Mouse (Mus musculus): ENCODE measurements around the gene Itpk1. TPM values are rescaled to one million over a fixed set of nuclear protein-coding genes. Genes with fewer than 3 reads are reported as not detected.

The Itpk1 gene
- polyA plus RNA-seq, 1 experiment from 2014 or later = 8.4 TPM

GRCm38 (mm10) chr12:102623827-102624226, 80.9 kb downstream of the Itpk1 start:
- ATAC-seq (replicated peaks; ENCODE audit: insufficient number of reproducible peaks, low FRiP score, low TSS enrichment, low read depth) = no peak
- Histone ChIP-seq H3K9me3 (replicated peaks; ENCODE audit: control insufficient read depth, low read length) (no peaks in the 10 kb centered on the region), H3K27ac (replicated peaks; ENCODE audit: low read depth, low read length) (no peak overlapping the region), H3K4me3 (ENCODE audit: low read depth, low read length) (no peak overlapping the region), H3K4me1 (ENCODE audit: control insufficient read depth, insufficient read depth, low read length) (no peaks in the 10 kb centered on the region), H3K4me2 (ENCODE audit: low read depth, low read length) (no peak overlapping the region), H3K27me3 (ENCODE audit: control insufficient read depth, insufficient read depth, low read length) (no peaks in the 10 kb centered on the region), H3K9ac (replicated peaks; ENCODE audit: low read length) (no peak overlapping the region), H3K36me3 (replicated peaks; ENCODE audit: control insufficient read depth, insufficient read depth, low read depth, low read length) (no peaks in the 10 kb centered on the region)
- DNase-seq (ENCODE audit: low spot score) = no peak
- 73% methylated on average over 9 of the region's 9 CpGs for WGBS

- Histone ChIP-seq H3K4me1 (ENCODE audit: control insufficient read depth, insufficient read depth, low read length) (no peaks in the 10 kb centered on the region), H3K9me3 (replicated peaks; ENCODE audit: control insufficient read depth, low read length) (no peaks in the 10 kb centered on the region), H3K4me3 (ENCODE audit: low read depth, low read length) (no peak overlapping the region), H3K4me2 (ENCODE audit: low read depth, low read length) (no peak overlapping the region), H3K27me3 (ENCODE audit: control insufficient read depth, insufficient read depth, low read length) (no peaks in the 10 kb centered on the region), H3K9ac (replicated peaks; ENCODE audit: low read length) (no peak overlapping the region), H3K27ac (replicated peaks; ENCODE audit: low read depth, low read length) (no peak overlapping the region), H3K36me3 (replicated peaks; ENCODE audit: control insufficient read depth, insufficient read depth, low read depth, low read length) (no peaks in the 10 kb centered on the region)
- DNase-seq (ENCODE audit: low spot score) = no peak
- WGBS = 39% methylated on average over 12 of the region's 12 CpGs
- no peak for ATAC-seq (replicated peaks; ENCODE audit: insufficient number of reproducible peaks, low FRiP score, low TSS enrichment, low read depth)
Observed at GRCm38 (mm10) chr12:102622302-102622842, 82.4 kb downstream of the Itpk1 start.

DNA sequence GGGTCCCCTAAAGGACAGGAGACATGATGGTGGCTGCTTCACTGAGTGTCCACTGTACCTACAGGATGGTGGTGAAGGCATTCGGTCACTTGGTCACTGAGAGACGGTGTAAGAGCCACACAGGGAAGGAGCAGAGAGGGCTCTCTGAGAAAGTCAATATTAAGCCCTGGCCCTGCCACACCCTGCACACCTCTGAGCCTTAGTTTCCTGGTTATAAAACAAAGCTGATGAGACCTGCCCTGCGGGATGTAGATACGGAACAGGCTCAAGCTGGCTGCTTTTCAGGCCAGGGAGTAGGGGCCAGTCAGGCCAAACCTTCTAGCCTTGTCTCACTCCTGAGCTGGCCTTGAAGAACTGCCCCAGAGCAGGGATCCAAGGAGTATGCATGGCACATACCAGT, 82.9 kb downstream of the Itpk1 start:
- Histone ChIP-seq H3K4me3 (ENCODE audit: low read depth, low read length) (no peak overlapping the region), H3K4me2 (ENCODE audit: low read depth, low read length) (no peak overlapping the region), H3K4me1 (ENCODE audit: control insufficient read depth, insufficient read depth, low read length) (no peaks in the 10 kb centered on the region), H3K9me3 (replicated peaks; ENCODE audit: control insufficient read depth, low read length) (no peaks in the 10 kb centered on the region), H3K9ac (replicated peaks; ENCODE audit: low read length) (no peak overlapping the region), H3K27ac (replicated peaks; ENCODE audit: low read depth, low read length) (no peak overlapping the region), H3K27me3 (ENCODE audit: control insufficient read depth, insufficient read depth, low read length) (no peaks in the 10 kb centered on the region), H3K36me3 (replicated peaks; ENCODE audit: control insufficient read depth, insufficient read depth, low read depth, low read length) (no peaks in the 10 kb centered on the region)
- 90% methylated on average over 4 of the region's 4 CpGs for WGBS
- ATAC-seq (replicated peaks; ENCODE audit: insufficient number of reproducible peaks, low FRiP score, low TSS enrichment, low read depth) = no peak
- no peak for DNase-seq (ENCODE audit: low spot score)

GRCm38 (mm10) chr12:102621205-102621604, 83.5 kb downstream of the Itpk1 start:
- ATAC-seq (replicated peaks; ENCODE audit: insufficient number of reproducible peaks, low FRiP score, low TSS enrichment, low read depth) = no peak
- DNase-seq (ENCODE audit: low spot score) = no peak
- no peaks in the 10 kb centered on the region for H3K4me1 ChIP-seq (ENCODE audit: control insufficient read depth, insufficient read depth, low read length)

GRCm38 (mm10) chr12:102619908-102620307, 84.8 kb downstream of the Itpk1 start:
- Histone ChIP-seq H3K27ac (replicated peaks; ENCODE audit: low read depth, low read length) (no peak overlapping the region), H3K4me1 (ENCODE audit: control insufficient read depth, insufficient read depth, low read length) (no peaks in the 10 kb centered on the region), H3K4me2 (ENCODE audit: low read depth, low read length) (no peak overlapping the region), H3K36me3 (replicated peaks; ENCODE audit: control insufficient read depth, insufficient read depth, low read depth, low read length) (no peaks in the 10 kb centered on the region), H3K9ac (replicated peaks; ENCODE audit: low read length) (no peak overlapping the region), H3K9me3 (replicated peaks; ENCODE audit: control insufficient read depth, low read length) (no peaks in the 10 kb centered on the region), H3K4me3 (ENCODE audit: low read depth, low read length) (no peak overlapping the region), H3K27me3 (ENCODE audit: control insufficient read depth, insufficient read depth, low read length) (no peaks in the 10 kb centered on the region)
- WGBS = 69% methylated on average over 7 of the region's 7 CpGs
- DNase-seq (ENCODE audit: low spot score) (no peak), ATAC-seq (replicated peaks; ENCODE audit: insufficient number of reproducible peaks, low FRiP score, low TSS enrichment, low read depth) (no peak)

More at GRCm38 (mm10) chr12:102621205-102621604, 83.5 kb downstream of the Itpk1 start:
- 86% methylated on average over 4 of the region's 4 CpGs for WGBS
- Histone ChIP-seq H3K9ac (replicated peaks; ENCODE audit: low read length) (no peak overlapping the region), H3K4me3 (ENCODE audit: low read depth, low read length) (no peak overlapping the region), H3K27ac (replicated peaks; ENCODE audit: low read depth, low read length) (no peak overlapping the region), H3K27me3 (ENCODE audit: control insufficient read depth, insufficient read depth, low read length) (no peaks in the 10 kb centered on the region), H3K4me2 (ENCODE audit: low read depth, low read length) (no peak overlapping the region), H3K9me3 (replicated peaks; ENCODE audit: control insufficient read depth, low read length) (no peaks in the 10 kb centered on the region), H3K36me3 (replicated peaks; ENCODE audit: control insufficient read depth, insufficient read depth, low read depth, low read length) (no peaks in the 10 kb centered on the region)

DNA sequence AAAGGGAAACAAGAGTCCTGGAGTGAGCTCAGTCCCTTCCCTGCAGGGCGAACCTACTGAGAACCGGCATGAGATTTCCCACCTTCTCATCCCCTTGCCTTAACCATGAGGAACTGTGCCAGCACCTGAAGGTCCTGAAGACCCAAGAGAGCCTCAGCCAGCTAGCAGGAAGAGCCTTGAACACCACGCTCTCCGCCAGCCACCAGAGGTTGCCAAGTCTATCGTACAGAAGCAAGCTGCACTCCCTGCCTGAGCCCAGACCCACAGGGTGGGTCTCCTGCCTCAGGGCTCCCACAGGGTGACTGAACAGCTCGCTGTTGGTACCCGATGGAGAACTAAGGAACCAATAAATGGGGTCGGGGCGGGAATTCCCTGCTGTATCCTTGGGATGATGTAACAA, 86.6 kb downstream of the Itpk1 start:
- no peak overlapping the region for H3K27ac ChIP-seq (replicated peaks; ENCODE audit: low read depth, low read length)
- WGBS = 56% methylated on average over 9 of the region's 9 CpGs

GRCm38 (mm10) chr12:102616843-102617519, 87.7 kb downstream of the Itpk1 start:
- no peak for ATAC-seq (replicated peaks; ENCODE audit: insufficient number of reproducible peaks, low FRiP score, low TSS enrichment, low read depth)
- Histone ChIP-seq H3K27me3 (ENCODE audit: control insufficient read depth, insufficient read depth, low read length) (no peaks in the 10 kb centered on the region), H3K4me1 (ENCODE audit: control insufficient read depth, insufficient read depth, low read length) (no peaks in the 10 kb centered on the region; the same call in 1 of the 2 replicates), H3K4me2 (ENCODE audit: low read depth, low read length) (no peak overlapping the region), H3K9ac (replicated peaks; ENCODE audit: low read length) (no peak overlapping the region), H3K27ac (replicated peaks; ENCODE audit: low read depth, low read length) (no peak overlapping the region; the same call in 1 of the 2 replicates), H3K36me3 (replicated peaks; ENCODE audit: control insufficient read depth, insufficient read depth, low read depth, low read length) (no peaks in the 10 kb centered on the region), H3K4me3 (ENCODE audit: low read depth, low read length) (no peak overlapping the region), H3K9me3 (replicated peaks; ENCODE audit: control insufficient read depth, low read length) (no peaks in the 10 kb centered on the region)
- DNase-seq (ENCODE audit: low spot score) = no peak
- WGBS = 37% methylated on average over 7 of the region's 7 CpGs

More for the DNA sequence above, 86.6 kb downstream of the Itpk1 start:
- no peak overlapping the region for H3K4me2 ChIP-seq (ENCODE audit: low read depth, low read length)
- DNase-seq (ENCODE audit: low spot score) = no peak
- no peak for ATAC-seq (replicated peaks; ENCODE audit: insufficient number of reproducible peaks, low FRiP score, low TSS enrichment, low read depth)
- H3K9ac ChIP-seq (replicated peaks; ENCODE audit: low read length) = no peak overlapping the region
- no peaks in the 10 kb centered on the region for H3K4me1 ChIP-seq (ENCODE audit: control insufficient read depth, insufficient read depth, low read length)
- no peaks in the 10 kb centered on the region for H3K9me3 ChIP-seq (replicated peaks; ENCODE audit: control insufficient read depth, low read length)
- H3K27me3 ChIP-seq (ENCODE audit: control insufficient read depth, insufficient read depth, low read length) = no peaks in the 10 kb centered on the region
- H3K4me3 ChIP-seq (ENCODE audit: low read depth, low read length) = no peak overlapping the region
- no peaks in the 10 kb centered on the region for H3K36me3 ChIP-seq (replicated peaks; ENCODE audit: control insufficient read depth, insufficient read depth, low read depth, low read length)

- Histone ChIP-seq H3K27me3 (ENCODE audit: control insufficient read depth, insufficient read depth, low read length) (no peaks in the 10 kb centered on the region), H3K36me3 (replicated peaks; ENCODE audit: control insufficient read depth, insufficient read depth, low read depth, low read length) (no peaks in the 10 kb centered on the region), H3K27ac (replicated peaks; ENCODE audit: low read depth, low read length) (no peak overlapping the region), H3K4me1 (ENCODE audit: control insufficient read depth, insufficient read depth, low read length) (no peaks in the 10 kb centered on the region; the same call in 1 of the 2 replicates), H3K9ac (replicated peaks; ENCODE audit: low read length) (no peak overlapping the region), H3K4me2 (ENCODE audit: low read depth, low read length) (no peak overlapping the region), H3K4me3 (ENCODE audit: low read depth, low read length) (no peak overlapping the region), H3K9me3 (replicated peaks; ENCODE audit: control insufficient read depth, low read length) (no peaks in the 10 kb centered on the region)
- 56% methylated on average over 4 of the region's 4 CpGs for WGBS
- no peak for DNase-seq (ENCODE audit: low spot score)
- no peak for ATAC-seq (replicated peaks; ENCODE audit: insufficient number of reproducible peaks, low FRiP score, low TSS enrichment, low read depth)
Observed at GRCm38 (mm10) chr12:102616201-102616600, 88.5 kb downstream of the Itpk1 start.

Measured in embryonic facial prominence, embryonic 11.5 days (tissue).